Mouse (Mus musculus) heart, embryonic 16.5 days (tissue): ENCODE data around the gene Tmem115. TPM values are rescaled to one million over a fixed set of nuclear protein-coding genes. Genes with fewer than 3 reads are reported as not detected.

Source experiments
- ATAC-seq: fragments of 200-750 bp; cut with Nextera tagmentation; replicated peaks from 2 replicates; pipeline ENCODE4 v1.8.0; 2017; ENCODE audit warnings: moderate number of reproducible peaks; ENCODE audit not compliant: insufficient read depth, low FRiP score; ENCODE audit errors: extremely low read depth
- H3K27ac ChIP-seq: fragments of 300-500 bp; sonication (generic); 2 replicates; pipeline ENCODE4 v1.5.1; 2014; ENCODE audit warnings: mild to moderate bottlenecking, low read length, control low read depth, moderate library complexity
- H3K27me3 ChIP-seq: fragments of 300-500 bp; sonication (generic); 2 replicates; pipeline ENCODE4 v1.6.1; 2014; ENCODE audit warnings: low read length, mixed read lengths; ENCODE audit not compliant: control insufficient read depth, insufficient read depth
- H3K36me3 ChIP-seq: fragments of 300-500 bp; sonication (generic); 2 replicates; pipeline ENCODE4 v1.6.1; 2014; ENCODE audit not compliant: control insufficient read depth, insufficient read depth
- H3K4me1 ChIP-seq: fragments of 300-500 bp; sonication (generic); 2 replicates; pipeline ENCODE4 v1.6.1; 2014; ENCODE audit warnings: low read length, mixed read lengths; ENCODE audit not compliant: control insufficient read depth, insufficient read depth
- H3K4me2 ChIP-seq: fragments of 300-500 bp; sonication (generic); 2 replicates; pipeline ENCODE4 v1.6.1; 2014; ENCODE audit warnings: low read depth, mild to moderate bottlenecking, control low read depth, low read length
- H3K4me3 ChIP-seq: fragments of 300-500 bp; sonication (generic); 2 replicates; pipeline ENCODE4 v1.5.1; 2014; ENCODE audit warnings: mild to moderate bottlenecking, control low read depth, low read length
- H3K9ac ChIP-seq: fragments of 300-500 bp; sonication (generic); 2 replicates; pipeline ENCODE4 v1.6.1; 2014; ENCODE audit warnings: low read length, control low read depth
- H3K9me3 ChIP-seq: fragments of 300-500 bp; sonication (generic); replicated peaks from 2 replicates; pipeline ENCODE4 v1.6.1; 2016; ENCODE audit warnings: low read length; ENCODE audit not compliant: control insufficient read depth
- WGBS: fragments of 180-500 bp; shearing (Covaris S2); extraction: QIAGEN DNeasy Blood & Tissue Kit; methylation state at CpG from one replicate; pipeline ENCODE4 v1.1.7; 2014; 5-methylcytosine and 5-hydroxymethylcytosine counted together
- polyA plus RNA-seq: library from polyadenylated mRNA; unstranded; fragments of >200 nt; fragmentation: Nextera tagmentation; extraction: Ambion mirVana; gene quantifications from 2 replicates; pipeline ENCODE4 v1.2.1, GENCODE M21; 2015

The Tmem115 gene
- polyA plus RNA-seq, 1 experiment from 2014 or later, result 31.3 TPM

DNA sequence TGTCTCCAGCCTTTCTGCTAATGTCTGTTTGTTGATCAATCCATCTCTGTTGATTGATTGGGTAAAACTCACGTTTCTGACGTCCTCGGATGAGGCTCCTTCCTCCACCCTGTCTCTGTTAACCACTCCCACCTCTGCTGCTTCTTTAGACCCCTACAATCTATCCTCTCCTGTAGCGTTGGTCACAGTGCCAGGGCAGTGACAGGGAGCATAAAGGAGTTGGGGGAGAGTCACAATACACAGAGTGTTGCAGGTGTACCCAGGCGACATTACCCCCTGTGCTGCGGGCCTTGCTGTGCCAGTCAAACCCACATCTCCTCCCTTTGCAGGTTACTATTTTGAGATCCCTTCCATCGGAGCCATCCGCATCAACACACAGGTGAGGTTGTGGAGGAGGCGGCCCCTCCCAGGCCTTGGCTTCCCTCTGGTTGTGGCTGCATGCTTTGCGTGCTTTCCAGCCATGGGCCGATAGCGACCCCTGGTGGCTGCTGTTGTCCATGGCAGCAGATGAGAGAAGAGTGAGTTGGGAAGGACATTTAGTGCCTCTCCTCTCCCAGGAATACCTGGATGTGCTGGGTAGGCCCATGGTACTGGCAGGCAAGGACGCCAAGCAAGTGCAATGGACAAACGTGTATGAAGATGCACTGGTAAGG is 19.3 kb upstream of the Tmem115 start:
- Histone ChIP-seq H3K9me3 (no peaks in the 10 kb centered on the region), H3K36me3 (no peaks in the 10 kb centered on the region), H3K27ac (no peak overlapping the region), H3K4me1 (no peaks in the 10 kb centered on the region), H3K4me2 (no peak overlapping the region), H3K9ac (no peak overlapping the region), H3K4me3 (no peak overlapping the region), H3K27me3 (no peaks in the 10 kb centered on the region)
- 0 out of 2 replicates have a peak, but pooled peaks have one; percentile 46 for ATAC-seq
- WGBS, result 27% methylated on average over 14 of the region's 14 CpGs

DNA sequence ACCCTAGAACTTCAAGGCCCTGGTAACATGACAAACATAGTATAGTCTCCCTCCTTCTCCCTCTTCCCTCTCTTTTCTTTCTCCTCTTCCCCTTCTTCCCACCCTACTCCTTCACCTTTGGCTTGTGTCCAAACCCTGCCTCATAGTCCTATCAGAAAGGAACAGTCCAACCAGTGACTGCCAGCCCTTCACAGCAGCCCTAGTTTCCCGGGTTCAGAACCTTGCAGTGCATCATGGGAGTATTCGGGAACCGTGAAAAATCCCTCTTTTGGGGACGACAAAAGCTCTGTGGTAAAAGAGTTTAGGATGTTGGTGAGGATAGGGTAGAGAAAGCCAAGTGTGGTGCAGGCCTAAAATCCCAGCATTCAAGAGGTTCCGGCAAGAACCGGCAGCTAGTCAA is 13.4 kb upstream of the Tmem115 start:
- no peaks in the 10 kb centered on the region for H3K9me3 ChIP-seq
- H3K9ac ChIP-seq, result no peak overlapping the region
- H3K4me2 ChIP-seq, result no peak overlapping the region
- 69% methylated on average over 6 of the region's 6 CpGs for WGBS
- no peak overlapping the region for H3K27ac ChIP-seq
- ATAC-seq, result no peak
- H3K36me3 ChIP-seq, result no peaks in the 10 kb centered on the region
- peaks cover 9% of the 10 kb centered on the region for H3K4me1 ChIP-seq
- H3K27me3 ChIP-seq, result no peaks in the 10 kb centered on the region; the same call in 1 of the 2 replicates
- H3K4me3 ChIP-seq, result no peak overlapping the region

DNA sequence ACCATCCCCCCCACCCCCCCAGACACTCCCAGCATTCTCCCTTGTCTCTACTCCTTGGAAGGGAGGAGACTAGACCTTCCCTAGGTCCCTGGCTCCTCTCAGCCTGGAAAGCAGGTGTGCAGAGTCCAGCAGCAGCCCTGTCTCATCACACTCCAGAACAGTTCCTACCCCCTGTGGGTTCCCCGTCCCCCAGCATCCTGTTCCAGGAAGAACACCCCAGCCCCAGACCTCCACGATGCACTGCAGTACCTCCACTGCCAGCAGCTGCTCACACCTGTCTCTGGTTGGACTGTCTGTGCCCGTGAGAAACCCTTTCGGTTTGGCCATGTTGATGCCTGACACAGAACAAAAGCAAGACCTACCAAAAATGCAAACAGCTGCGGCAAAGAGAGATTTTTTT is 12.6 kb upstream of the Tmem115 start:
- Histone ChIP-seq H3K27me3 (peaks cover 7% of the 10 kb centered on the region), H3K4me2 (peak overlapping the region; percentile 55; the same call in 1 of the 2 replicates), H3K4me1 (peaks cover 9% of the 10 kb centered on the region), H3K36me3 (no peaks in the 10 kb centered on the region), H3K4me3 (peak overlapping the region; percentile 11), H3K9me3 (no peaks in the 10 kb centered on the region), H3K9ac (no peak overlapping the region), H3K27ac (peak overlapping the region; percentile 54; the same call in 1 of the 2 replicates)
- 52% methylated on average over 5 of the region's 5 CpGs for WGBS
- ATAC-seq, result no peak

DNA sequence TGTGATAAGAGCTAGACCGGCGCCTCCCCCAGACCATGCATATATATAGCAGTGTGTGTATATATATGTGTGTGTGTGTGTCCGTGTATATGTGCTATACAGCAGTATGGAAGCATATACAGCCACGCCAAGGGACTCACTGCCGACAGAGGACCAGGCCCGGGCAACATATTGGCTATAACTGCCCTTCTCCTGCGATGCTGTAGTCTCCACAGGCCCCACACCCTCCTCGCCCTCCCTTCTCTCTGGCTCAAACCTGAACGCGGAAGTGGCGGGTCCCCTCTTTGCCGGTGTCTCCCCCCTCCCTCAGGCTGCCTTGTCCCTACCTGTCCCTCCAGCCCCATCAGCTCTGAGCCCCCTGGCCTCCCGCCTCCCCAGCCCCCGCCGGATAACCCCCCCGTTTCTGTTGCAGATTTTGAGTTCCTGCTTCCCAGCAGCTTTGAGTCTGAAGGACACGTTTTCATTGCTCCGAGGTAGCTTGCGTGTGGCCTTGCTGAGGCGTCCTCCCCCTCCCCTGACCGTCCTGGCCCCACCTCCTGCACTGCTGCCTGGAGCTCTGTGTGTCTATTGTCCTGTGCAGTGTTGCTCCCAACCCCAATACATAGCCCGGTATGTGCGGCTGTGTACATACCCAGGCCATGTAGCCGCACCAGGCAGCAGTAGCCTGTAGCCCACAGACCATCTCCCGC is 11.9 kb upstream of the Tmem115 start:
- Histone ChIP-seq H3K4me3 (peak overlapping the region; percentile 11), H3K9me3 (no peaks in the 10 kb centered on the region), H3K9ac (peak overlapping the region; percentile 45), H3K4me1 (peaks cover 14% of the 10 kb centered on the region), H3K27ac (peak overlapping the region; percentile 54), H3K27me3 (peaks cover 13% of the 10 kb centered on the region), H3K4me2 (peak overlapping the region; percentile 55), H3K36me3 (no peaks in the 10 kb centered on the region)
- peak; percentile 25 for ATAC-seq
- 25% methylated on average over 25 of the region's 25 CpGs for WGBS

DNA sequence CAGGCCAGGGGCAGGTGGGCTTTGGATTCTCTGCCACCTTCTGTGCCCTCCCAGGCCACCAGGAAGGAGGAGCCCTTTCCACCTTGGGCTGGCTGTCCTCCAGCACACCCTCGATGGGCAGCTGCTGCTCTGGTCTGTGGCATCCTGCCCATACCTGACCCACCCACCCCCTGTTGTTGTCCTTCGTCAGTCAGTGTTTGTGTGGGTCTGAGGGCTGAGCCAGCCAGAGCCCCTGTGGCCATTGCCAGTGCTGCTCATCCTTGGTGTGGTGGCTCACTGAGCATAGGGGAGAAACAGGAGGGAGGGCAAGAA is 11.4 kb upstream of the Tmem115 start:
- H3K4me1 ChIP-seq, result peaks cover 14% of the 10 kb centered on the region
- no peaks in the 10 kb centered on the region for H3K9me3 ChIP-seq
- peak overlapping the region; percentile 45 for H3K9ac ChIP-seq
- H3K27me3 ChIP-seq, result peaks cover 13% of the 10 kb centered on the region
- H3K27ac ChIP-seq, result no peak overlapping the region; the same call in 1 of the 2 replicates
- H3K4me3 ChIP-seq, result no peak overlapping the region; the same call in 1 of the 2 replicates
- H3K36me3 ChIP-seq, result no peaks in the 10 kb centered on the region
- no peak for ATAC-seq
- H3K4me2 ChIP-seq, result peak overlapping the region; percentile 55
- WGBS, result 29% methylated on average over 2 of the region's 2 CpGs

DNA sequence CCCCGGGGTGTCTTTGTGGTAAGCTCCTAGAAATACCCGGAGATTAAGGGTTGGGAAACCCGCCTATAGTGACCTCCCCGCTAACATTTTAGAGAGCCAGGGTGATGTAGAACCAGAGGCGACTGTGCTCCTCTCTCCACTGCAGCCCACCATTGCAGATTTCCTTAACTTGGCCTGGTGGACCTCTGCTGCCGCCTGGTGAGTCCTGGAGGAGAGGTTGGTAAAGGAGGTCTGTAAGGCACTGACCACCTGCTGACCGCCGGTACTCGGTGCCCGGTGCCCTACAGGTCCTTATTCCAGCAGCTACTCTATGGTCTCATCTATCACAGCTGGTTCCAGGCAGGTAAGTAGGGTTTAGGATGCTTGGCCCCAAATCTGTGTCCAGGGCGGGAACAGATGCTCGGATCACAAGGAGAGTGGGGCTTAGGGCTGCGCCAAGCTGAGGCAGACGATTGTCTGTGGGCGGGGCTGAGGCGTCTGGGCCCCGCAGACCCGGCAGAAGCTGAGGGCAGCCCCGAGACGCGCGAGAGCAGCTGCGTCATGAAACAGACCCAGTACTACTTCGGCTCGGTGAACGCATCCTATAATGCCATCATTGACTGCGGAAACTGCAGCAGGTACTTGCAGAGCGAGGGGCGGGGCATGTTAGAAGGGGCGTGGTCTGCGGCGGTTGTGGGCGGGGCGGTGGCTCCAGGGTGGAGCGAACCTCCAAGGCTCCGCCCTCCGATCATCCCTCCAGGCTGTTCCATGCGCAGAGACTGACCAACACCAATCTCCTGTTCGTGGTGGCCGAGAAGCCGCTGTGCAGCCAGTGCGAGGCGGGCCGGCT is 7.3 kb upstream of the Tmem115 start:
- H3K4me1 ChIP-seq, result peaks cover 12% of the 10 kb centered on the region
- 12% methylated on average over 44 of the region's 44 CpGs for WGBS
- H3K27ac ChIP-seq, result no peak overlapping the region
- peak overlapping the region; percentile 18 for H3K9ac ChIP-seq
- ATAC-seq, result peak; percentile 38
- no peaks in the 10 kb centered on the region for H3K9me3 ChIP-seq
- H3K27me3 ChIP-seq, result peaks cover 13% of the 10 kb centered on the region
- no peaks in the 10 kb centered on the region for H3K36me3 ChIP-seq
- H3K4me3 ChIP-seq, result peak overlapping the region; percentile 42
- peak overlapping the region; percentile 67 for H3K4me2 ChIP-seq

DNA sequence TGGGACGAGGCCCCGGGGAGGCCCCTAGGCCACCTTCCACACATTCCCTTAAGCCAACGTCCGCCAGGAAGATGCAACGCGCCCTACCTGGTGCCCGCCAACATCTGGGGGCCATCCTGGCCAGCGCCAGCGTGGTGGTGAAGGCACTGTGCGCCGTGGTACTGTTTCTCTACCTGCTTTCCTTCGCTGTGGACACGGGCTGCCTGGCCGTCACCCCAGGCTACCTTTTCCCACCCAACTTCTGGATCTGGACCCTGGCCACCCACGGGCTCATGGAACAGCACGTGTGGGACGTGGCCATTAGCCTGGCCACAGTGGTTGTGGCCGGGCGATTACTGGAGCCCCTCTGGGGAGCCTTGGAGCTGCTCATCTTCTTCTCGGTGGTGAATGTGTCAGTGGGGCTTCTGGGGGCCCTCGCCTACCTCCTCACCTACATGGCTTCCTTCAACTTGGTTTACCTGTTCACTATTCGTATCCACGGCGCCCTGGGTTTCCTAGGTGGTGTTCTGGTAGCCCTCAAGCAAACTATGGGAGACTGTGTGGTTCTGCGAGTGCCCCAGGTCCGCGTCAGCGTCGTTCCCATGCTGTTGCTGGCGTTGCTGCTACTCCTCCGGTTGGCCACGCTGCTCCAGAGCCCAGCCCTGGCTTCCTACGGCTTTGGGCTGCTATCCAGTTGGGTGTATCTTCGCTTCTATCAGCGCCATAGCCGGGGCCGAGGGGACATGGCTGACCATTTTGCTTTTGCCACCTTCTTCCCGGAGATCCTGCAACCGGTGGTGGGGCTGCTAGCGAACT is 860 bp downstream of the Tmem115 start:
- H3K9me3 ChIP-seq, result no peaks in the 10 kb centered on the region
- ATAC-seq, result peak; percentile 19; the same call in 1 of the 2 replicates

DNA sequence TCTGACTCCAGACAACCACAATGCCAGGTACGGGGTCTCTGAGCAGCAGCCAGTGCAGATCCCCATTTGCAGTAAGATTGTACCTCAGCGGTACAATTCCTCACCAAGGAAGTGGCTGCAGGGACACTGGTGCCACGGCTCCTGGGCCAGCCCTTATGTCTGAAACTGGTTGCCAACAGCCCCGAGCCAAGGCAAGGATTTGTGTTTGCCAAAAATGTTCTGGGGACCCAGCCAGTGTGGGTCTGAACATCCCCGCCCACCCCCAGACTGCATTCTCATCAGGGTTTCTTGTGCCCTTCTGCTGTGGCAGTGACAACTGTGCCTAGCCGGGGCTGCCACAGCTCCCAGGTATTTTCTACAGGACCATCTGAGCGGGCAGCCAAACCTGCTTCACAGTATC is 4.5 kb downstream of the Tmem115 start:
- H3K27me3 ChIP-seq, result no peaks in the 10 kb centered on the region
- peaks cover 35% of the 10 kb centered on the region for H3K4me1 ChIP-seq
- H3K4me2 ChIP-seq, result no peak overlapping the region
- no peak overlapping the region for H3K9ac ChIP-seq
- 89% methylated on average over 7 of the region's 7 CpGs for WGBS
- H3K36me3 ChIP-seq, result peaks cover 21% of the 10 kb centered on the region
- ATAC-seq, result no peak
- H3K27ac ChIP-seq, result no peak overlapping the region
- no peak overlapping the region for H3K4me3 ChIP-seq
- H3K9me3 ChIP-seq, result no peaks in the 10 kb centered on the region

More for the DNA sequence above, 860 bp downstream of the Tmem115 start:
- under 1% methylated on average over 40 of the region's 40 CpGs for WGBS
- Histone ChIP-seq H3K27ac (peak overlapping the region; percentile 79), H3K4me2 (peak overlapping the region; percentile 87), H3K4me3 (peak overlapping the region; percentile 81), H3K4me1 (peaks cover 19% of the 10 kb centered on the region), H3K27me3 (no peaks in the 10 kb centered on the region), H3K9ac (peak overlapping the region; percentile 89), H3K36me3 (peaks cover 21% of the 10 kb centered on the region)
